Mouse (Mus musculus): ENCODE data around the gene Prkcz.
"Not testable (repeated sequence)": the region's sequence is repeated elsewhere in the genome, so short reads cannot be mapped to it uniquely, and the experiment has no call there.

The Prkcz gene

GRCm38 (mm10) chr4:155281227-155281626, 79.9 kb downstream of the Prkcz start:
- no peak for DNase-seq

DNA sequence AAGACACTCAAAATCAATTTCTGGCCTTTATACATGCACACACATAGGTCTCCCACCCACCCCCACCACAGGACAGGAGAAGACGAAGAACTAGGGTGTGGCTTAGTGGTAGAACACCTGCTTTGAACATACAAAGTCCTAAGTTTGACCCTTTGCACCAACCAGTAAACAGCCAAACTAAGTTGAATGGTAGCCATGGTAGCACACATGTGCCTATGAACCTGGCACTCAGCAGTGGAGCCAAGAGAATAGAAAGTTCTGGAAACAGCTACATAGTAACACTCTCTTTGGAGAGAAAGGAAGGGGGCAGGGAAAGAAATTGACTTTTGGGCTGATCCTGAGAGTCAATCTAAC, 80.4 kb downstream of the Prkcz start:
- no peak for DNase-seq

DNA sequence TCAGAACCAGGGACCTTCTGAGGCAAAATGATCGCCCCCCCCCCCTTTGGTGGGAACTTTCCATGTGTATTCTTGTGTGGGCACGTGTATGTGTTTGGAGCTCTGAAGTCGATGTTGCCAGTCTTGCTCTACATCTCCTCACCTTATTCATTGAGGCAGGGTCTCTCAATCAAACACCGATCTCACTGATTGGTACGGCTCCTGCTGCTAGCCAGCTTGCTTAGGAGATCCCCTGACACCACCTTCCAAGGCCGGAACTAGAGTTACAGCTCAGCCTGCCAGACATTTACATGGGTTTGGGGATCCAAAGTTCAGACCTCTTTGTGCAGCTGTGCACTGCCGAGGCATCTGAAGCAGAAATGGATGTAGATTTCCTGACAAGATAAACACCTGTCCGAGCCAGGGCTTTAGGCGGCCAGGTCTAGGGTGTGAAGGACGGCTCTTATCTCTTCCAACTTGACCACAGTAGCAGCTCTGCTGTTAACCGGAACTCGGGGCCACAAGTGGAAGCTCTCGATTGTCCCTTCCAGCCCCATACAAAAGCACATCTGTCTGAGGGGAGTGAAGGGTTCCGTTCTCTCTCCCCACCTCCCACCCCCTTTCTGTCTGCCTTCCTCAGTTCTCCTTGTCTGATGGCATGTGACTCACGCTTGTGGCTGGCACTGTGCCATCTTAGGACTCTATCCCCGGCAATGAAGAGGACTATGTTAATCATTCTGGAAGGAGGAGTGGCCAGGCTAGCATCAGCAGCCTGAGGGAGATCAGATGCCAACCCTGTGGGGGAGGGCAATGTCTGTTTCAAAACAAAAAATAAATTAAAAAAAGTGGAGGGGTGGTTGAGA, 81.0 kb downstream of the Prkcz start:
- DNase-seq: no peak

GRCm38 (mm10) chr4:155279054-155279453, 82.1 kb downstream of the Prkcz start:
- DNase-seq: peak; percentile 56

GRCm38 (mm10) chr4:155277963-155278362, 83.2 kb downstream of the Prkcz start:
- peak; percentile 50 for DNase-seq

- no peak for DNase-seq
Measured at GRCm38 (mm10) chr4:155274851-155275250, 86.3 kb downstream of the Prkcz start.

- DNase-seq: no peak
Measured at GRCm38 (mm10) chr4:155274451-155274850, 86.7 kb downstream of the Prkcz start.

DNA sequence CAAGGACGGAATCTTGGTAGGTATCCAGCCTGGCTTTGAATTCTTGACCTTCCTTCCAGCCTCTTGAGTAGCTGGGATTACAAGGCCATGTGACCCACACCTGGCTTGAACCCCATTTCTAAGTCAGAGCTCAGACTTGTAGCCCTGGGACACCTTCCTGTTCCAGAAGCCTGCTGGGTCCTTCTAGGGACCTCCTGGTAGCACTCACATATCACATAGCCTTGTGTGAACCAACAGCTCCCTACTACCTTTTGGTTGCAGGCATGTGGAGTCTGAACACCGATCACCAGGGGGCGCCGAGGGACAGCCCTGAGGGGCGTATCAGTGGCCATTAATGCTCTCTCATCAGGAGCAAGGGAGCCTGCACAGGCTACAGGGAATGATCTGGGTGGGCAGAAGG, 92.8 kb downstream of the Prkcz start:
- DNase-seq: peak; percentile 79

DNA sequence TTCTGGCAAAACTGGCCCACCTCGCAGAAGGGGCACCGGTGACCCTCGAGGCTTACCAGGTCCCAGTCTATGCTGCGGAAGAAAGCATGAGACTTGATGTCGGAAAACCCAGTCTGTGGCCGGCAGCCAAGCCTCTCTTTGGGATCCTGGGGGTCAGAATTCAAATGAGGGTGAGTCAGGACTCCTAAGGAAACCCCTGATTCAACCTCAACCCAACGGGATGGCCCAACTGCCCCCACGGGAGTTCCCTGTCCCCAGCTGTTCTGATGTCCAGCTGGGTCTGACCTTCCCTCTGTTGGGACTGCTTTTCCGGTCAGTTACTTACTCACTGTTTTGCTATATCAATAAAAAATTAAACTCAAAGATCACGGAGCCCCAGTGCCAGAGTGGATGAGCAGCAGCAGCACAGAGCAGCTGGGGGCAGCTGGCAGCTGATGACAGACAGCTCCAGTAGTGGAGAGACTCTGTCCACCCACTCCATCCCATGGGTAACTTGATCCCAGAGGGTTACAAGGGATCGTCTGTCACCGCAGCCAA, 93.5 kb downstream of the Prkcz start:
- DNase-seq: no peak

DNA sequence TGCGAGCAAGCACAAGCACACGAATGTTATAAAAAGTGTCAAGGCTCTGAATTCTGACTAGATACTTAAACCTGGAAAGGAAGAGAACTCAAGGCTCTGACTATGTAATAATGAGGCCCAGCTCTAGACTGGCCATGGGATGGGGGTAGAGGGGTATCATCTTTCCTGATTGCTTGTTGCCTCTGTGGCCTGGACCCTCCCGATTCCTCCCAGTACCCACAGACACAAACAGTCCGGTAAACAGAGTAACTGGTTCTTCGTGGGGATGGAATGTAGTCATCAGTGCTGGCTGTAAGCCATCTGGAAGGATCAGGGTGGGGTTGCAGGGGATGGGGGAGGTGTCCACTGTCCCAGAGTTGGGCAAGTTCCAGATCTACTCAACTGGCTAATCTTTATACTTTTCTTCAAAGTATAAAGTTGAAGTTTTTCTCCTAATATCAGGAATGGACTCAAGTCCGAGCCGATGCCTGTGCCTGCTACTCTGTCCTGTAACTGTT, 94.1 kb downstream of the Prkcz start:
- DNase-seq: no peak

- DNase-seq: no peak
Measured at GRCm38 (mm10) chr4:155264521-155265321, 96.4 kb downstream of the Prkcz start.

GRCm38 (mm10) chr4:155252253-155252652, 108.9 kb downstream of the Prkcz start:
- DNase-seq: no peak

DNA sequence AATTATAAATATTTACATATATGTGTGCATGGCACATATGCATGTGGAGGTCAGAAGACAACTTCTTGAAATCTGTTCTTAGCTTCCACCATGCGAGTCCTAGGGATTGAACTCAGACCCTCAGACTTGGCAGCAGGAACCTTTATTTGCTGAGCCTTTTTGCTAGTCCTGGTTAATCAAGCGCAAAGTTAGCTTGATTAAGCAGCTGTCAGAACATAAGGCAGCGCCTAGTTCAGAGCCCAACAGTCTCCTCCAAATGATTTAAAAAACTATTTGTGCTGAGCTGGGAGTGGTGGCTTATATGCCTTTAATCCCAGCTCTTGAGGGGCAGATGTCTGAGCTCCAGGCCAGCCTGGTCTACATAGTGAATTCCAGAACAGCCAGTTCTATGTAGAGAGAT, 110.0 kb downstream of the Prkcz start:
- no peak for DNase-seq

DNA sequence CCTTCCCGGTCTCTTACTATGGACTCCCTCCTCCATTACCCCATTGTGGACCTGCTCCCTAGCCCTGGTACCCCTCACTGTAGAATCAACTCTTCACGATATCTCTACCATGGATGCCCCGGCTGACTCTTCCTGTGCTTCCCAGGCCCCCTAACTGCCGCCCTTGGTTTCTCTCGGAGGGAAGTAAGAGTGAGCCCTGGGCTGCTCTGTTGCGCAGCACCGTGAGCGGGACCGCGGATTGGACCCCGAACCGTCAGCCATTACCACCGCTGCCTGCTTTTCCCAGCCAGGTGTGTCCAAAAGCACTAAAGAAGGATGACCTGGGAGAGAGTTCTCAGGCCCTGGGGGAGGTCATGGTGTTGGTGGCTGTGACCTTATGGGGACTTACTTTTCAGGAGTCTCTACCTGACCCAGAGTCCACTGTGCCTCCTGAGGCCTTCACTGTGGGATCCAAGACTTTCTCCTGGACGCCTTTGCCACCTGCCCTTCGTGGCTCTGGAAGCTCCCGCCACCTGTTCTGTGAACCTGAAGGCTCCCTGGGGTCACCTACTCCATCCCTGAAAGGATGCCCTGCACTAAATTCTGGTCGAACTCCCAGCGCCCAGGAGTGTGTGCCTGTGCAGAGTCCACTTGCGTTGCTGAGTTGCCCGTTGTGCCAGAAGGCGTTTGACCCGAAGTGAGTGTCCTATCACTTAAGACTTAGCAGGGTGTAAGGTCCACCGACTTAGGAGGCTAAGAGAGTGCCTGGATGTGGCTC, 110.6 kb downstream of the Prkcz start:
- peak; percentile 48 for DNase-seq

GRCm38 (mm10) chr4:155249648-155250351, 111.4 kb downstream of the Prkcz start, which contains the start of gene Faap20:
Gene Faap20 (plus strand): TSS chr4:155249802.
- DNase-seq: peak; percentile 95

GRCm38 (mm10) chr4:155249257-155249647, 111.9 kb downstream of the Prkcz start:
- DNase-seq: peak; percentile 96

DNA sequence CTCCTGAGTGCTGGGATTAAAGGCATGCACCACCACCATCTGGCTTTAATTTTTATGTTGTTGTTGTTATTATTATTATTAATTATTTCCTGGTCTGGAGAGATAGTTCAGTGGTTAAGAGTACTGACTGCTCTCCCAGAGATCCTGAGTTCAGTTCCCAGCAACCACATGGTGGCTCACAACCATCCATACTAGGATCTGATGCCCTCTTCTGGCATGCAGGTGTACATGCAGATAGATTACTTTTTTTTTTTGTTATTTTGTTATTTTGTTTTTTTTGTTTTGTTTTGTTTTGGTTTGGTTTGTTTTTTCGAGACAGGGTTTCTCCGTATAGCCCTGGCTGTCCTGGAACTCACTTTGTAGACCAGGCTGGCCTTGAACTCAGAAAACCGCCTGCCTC, 113.1 kb downstream of the Prkcz start:
- DNase-seq: not testable (repeated sequence)

DNA sequence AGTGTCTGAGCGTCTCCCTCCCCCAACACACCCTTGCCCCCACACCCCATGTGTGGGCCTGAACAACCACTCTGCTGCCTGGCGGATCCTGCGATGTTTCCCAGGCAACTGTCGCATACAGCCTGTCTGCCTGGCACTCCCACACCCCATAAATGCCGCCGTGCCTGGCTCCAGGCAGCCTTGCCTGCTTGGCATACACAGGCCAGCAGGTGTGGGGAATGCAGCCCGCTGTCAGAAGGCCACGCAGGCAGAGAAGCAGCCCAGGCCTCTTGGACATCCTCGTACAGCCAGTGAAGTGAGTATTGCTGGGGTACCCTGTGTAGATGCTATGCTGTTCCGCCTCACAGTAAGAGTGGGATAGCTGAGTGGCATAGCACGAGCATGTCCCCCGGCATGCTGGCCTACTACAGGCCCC, 114.5 kb downstream of the Prkcz start:
- no peak for DNase-seq

DNA sequence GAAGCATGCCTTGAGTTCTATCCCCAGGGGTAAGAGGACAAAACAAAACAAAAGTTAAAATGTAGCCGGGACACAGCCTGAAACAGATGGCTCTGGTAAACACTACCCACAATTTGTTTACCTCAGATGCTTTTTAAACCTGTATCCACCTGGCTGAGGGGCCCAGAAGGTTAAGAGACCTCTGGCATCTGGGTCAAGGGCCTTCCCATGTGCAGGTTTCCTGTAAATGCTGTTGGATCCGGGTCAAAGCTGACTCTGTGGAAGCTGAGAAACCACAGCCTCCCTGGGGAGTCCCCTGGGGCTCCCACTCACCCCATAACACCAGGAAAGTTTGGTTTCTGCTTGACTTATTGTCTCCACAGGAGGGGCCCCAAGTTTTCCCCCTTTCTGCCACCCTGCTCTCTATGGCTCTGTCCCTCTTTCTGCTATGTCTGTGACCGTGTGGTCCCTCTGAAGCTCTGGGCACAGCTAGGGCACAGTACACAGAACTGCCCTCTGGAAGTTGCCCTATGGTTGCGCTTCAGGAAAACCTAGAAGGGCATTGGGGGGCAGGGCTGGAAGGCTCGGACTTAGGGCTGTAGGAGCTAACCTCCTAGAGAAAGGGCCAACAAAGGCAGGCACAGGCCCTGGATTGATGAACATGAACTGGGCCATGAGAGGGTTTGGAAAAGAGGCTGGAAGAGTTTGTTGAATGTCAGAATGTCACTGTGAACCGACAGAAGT, 115.2 kb downstream of the Prkcz start:
- no peak for DNase-seq

GRCm38 (mm10) chr4:155243233-155243632, 117.9 kb downstream of the Prkcz start:
- DNase-seq: no peak

- no peak for DNase-seq
Measured at GRCm38 (mm10) chr4:155242292-155242691, 118.9 kb downstream of the Prkcz start.
